Mouse (Mus musculus) midbrain, embryonic 12.5 days (tissue): Measurements from ENCODE around the gene Fto. TPM values are rescaled to one million over a fixed set of nuclear protein-coding genes. Genes with fewer than 3 reads are reported as not detected.

Experiments
- ATAC-seq: fragments of 200-750 bp; cut with Nextera tagmentation; 2 replicates; pipeline ENCODE4 v1.8.0; 2017; ENCODE audit warnings: low read depth, moderate TSS enrichment, moderate library complexity; ENCODE audit not compliant: low FRiP score
- H3K27ac ChIP-seq: fragments of 300-500 bp; sonication (generic); replicated peaks from 2 replicates; pipeline ENCODE4 v1.5.1; 2016; ENCODE audit warnings: mild to moderate bottlenecking
- H3K27me3 ChIP-seq: fragments of 300-500 bp; sonication (generic); 2 replicates; pipeline ENCODE4 v1.6.1; 2016; ENCODE audit warnings: mild to moderate bottlenecking
- H3K36me3 ChIP-seq: fragments of 300-500 bp; sonication (generic); 2 replicates; pipeline ENCODE4 v1.6.1; 2016
- H3K4me1 ChIP-seq: fragments of 300-500 bp; sonication (generic); 2 replicates; pipeline ENCODE4 v1.6.1; 2016
- H3K4me2 ChIP-seq: fragments of 300-500 bp; sonication (generic); replicated peaks from 2 replicates; pipeline ENCODE4 v1.6.1; 2016; ENCODE audit warnings: mild to moderate bottlenecking, moderate library complexity
- H3K4me3 ChIP-seq: fragments of 300-500 bp; sonication (generic); 2 replicates; pipeline ENCODE4 v1.5.1; 2016; ENCODE audit warnings: mild to moderate bottlenecking
- H3K9ac ChIP-seq: fragments of 300-500 bp; sonication (generic); replicated peaks from 2 replicates; pipeline ENCODE4 v1.6.1; 2016; ENCODE audit warnings: mild to moderate bottlenecking, moderate library complexity
- H3K9me3 ChIP-seq: fragments of 300-500 bp; sonication (generic); 2 replicates; pipeline ENCODE4 v1.6.1; 2016; ENCODE audit warnings: mild to moderate bottlenecking
- WGBS: fragments of 180-500 bp; shearing (Covaris S2); methylation state at CpG from one replicate; pipeline ENCODE4 v1.1.7; 2016; 5-methylcytosine and 5-hydroxymethylcytosine counted together
- polyA plus RNA-seq: library from polyadenylated mRNA; unstranded; fragments of >200 nt; fragmentation: Nextera tagmentation; extraction: Ambion mirVana; gene quantifications from 2 replicates; pipeline ENCODE4 v1.2.1, GENCODE M21; 2016

Fto gene
- polyA plus RNA-seq, 1 experiment from 2014 or later = 115 TPM

GRCm38 (mm10) chr8:91528967-91529366, 215.6 kb downstream of the Fto start:
- ATAC-seq = no peak
- H3K4me3 ChIP-seq = no peak overlapping the region
- H3K27me3 ChIP-seq = peaks cover 76% of the 10 kb centered on the region
- no peak overlapping the region for H3K9ac ChIP-seq
- no peaks in the 10 kb centered on the region for H3K36me3 ChIP-seq
- no peaks in the 10 kb centered on the region for H3K9me3 ChIP-seq
- H3K27ac ChIP-seq = no peak overlapping the region
- H3K4me2 ChIP-seq = no peak overlapping the region
- WGBS = 90% methylated on average over 2 of the region's 2 CpGs
- peaks cover 43% of the 10 kb centered on the region for H3K4me1 ChIP-seq

DNA sequence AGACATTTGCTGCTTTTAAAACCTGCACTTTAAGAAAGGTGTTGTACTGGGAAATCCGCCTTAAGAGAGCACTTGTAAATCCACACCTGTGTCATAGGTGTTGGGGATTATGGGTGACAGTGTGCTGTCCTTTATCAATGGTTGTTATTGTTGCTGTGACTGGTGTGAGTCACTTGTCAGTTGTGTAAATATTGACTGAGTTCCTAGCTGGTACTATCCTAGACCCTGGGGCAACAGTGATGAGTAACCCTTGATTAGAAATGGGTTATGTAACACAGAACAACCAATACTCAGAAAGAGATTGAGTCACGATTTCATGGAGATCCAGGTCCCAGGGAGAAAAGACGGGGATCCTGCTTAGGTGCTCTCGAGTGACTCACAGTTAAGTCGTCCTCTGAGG, 216.4 kb downstream of the Fto start:
- Histone ChIP-seq H3K27ac (no peak overlapping the region), H3K4me2 (no peak overlapping the region), H3K9ac (no peak overlapping the region), H3K4me3 (no peak overlapping the region), H3K9me3 (no peaks in the 10 kb centered on the region), H3K36me3 (no peaks in the 10 kb centered on the region), H3K4me1 (peaks cover 38% of the 10 kb centered on the region), H3K27me3 (peaks cover 75% of the 10 kb centered on the region)
- ATAC-seq = no peak
- 88% methylated on average over 5 of the region's 5 CpGs for WGBS

DNA sequence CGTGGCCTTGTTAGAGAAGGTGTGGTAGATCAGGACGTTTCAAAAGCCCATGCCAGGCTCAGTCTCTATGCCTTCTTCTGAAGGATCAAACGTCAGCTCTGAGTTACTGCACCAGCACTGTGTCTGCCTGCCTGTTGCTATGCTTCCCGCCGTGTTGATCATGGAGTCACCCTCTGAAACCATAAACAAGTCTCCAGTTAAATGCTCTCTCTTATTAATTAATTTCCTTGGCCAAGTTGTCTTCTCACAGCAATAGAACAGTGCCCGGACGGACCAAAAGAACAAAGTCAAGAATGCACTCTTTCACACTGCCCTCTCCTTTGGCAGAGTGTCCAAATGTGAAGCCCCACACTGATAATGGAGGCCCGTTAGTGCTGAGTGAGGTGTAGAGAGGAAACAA, 217.3 kb downstream of the Fto start:
- Histone ChIP-seq H3K36me3 (no peaks in the 10 kb centered on the region), H3K27me3 (peaks cover 75% of the 10 kb centered on the region), H3K9me3 (no peaks in the 10 kb centered on the region), H3K27ac (no peak overlapping the region), H3K4me3 (no peak overlapping the region), H3K9ac (no peak overlapping the region), H3K4me2 (no peak overlapping the region), H3K4me1 (peaks cover 28% of the 10 kb centered on the region)
- 81% methylated on average over 8 of the region's 8 CpGs for WGBS
- ATAC-seq = no peak

GRCm38 (mm10) chr8:91531971-91532370, 218.6 kb downstream of the Fto start:
- H3K4me3 ChIP-seq = no peak overlapping the region
- H3K9ac ChIP-seq = no peak overlapping the region
- H3K4me1 ChIP-seq = peaks cover 22% of the 10 kb centered on the region
- no peaks in the 10 kb centered on the region for H3K9me3 ChIP-seq
- 25% methylated on average over 8 of the region's 8 CpGs for WGBS
- H3K27ac ChIP-seq = no peak overlapping the region
- peaks cover 67% of the 10 kb centered on the region for H3K27me3 ChIP-seq
- H3K36me3 ChIP-seq = no peaks in the 10 kb centered on the region
- 0 out of 2 replicates have a peak, but pooled peaks have one; percentile 19 for ATAC-seq
- no peak overlapping the region for H3K4me2 ChIP-seq

DNA sequence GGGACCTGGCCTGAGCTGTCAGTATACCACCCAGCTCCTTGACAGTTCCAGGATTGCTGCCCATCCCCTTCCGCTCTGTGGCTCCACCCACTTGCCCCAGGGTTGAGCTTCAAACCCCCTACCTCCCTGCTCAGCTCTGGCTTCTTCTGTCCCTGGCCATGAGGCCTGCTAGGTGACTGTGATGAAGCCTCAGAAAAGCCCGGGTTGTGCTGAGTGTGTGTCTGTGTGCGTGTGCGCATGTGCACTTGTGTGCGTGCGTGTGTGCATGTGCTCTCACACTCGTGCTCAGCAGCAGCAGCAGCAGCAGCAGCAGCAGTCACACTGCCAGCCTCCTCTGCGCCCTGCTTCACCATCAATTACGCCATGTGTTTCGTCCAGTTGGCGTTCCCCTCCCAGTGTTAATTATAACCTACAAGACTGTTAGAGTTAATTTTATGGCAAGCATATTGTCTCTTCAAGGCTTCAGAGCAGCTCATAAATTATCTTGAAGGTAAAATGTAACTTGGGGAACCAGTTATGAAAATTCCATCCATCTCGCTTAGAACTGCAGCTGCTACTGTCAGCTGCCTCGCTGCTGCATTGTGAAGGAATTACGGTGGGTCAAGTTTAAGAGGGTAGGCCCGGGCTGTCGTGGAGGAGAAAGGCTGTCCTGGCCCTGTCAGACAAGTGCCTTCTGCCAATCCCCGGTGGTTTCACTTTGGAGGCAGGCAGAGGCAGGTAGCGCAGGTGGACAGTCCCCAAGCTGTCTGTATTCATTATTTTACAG, 219.5 kb downstream of the Fto start:
- no peaks in the 10 kb centered on the region for H3K9me3 ChIP-seq
- H3K4me3 ChIP-seq = no peak overlapping the region
- no peak overlapping the region for H3K9ac ChIP-seq
- no peak overlapping the region for H3K27ac ChIP-seq
- peaks cover 29% of the 10 kb centered on the region for H3K4me1 ChIP-seq
- H3K27me3 ChIP-seq = peaks cover 58% of the 10 kb centered on the region
- H3K36me3 ChIP-seq = no peaks in the 10 kb centered on the region
- H3K4me2 ChIP-seq = no peak overlapping the region
- 66% methylated on average over 18 of the region's 18 CpGs for WGBS
- ATAC-seq = 0 out of 2 replicates have a peak, but pooled peaks have one; percentile 49

DNA sequence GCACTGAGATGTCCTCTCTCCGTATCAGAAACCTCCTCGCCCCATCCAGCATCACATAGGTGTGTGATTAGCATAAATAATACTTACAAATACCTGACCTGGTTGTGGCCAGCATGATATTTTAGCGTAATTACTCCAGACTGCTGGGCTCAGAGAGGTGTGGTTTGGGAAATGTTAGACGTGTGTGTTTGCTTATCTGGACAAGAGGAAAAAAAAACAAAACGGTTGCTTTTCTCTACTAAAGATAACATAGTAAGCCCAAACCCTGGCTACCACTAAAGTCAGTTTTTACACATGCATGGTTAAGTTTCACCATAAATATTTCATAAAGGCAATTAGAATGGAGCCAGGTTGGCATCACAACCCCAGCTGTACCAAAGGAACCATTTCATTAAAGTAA, 221.4 kb downstream of the Fto start:
- 82% methylated on average over 5 of the region's 5 CpGs for WGBS
- ATAC-seq = no peak
- peaks cover 32% of the 10 kb centered on the region for H3K4me1 ChIP-seq

GRCm38 (mm10) chr8:91538109-91538508, 224.8 kb downstream of the Fto start:
- no peak for ATAC-seq
- H3K4me2 ChIP-seq = no peak overlapping the region
- 73% methylated on average over 9 of the region's 9 CpGs for WGBS
- H3K9ac ChIP-seq = no peak overlapping the region
- H3K27ac ChIP-seq = no peak overlapping the region
- no peak overlapping the region for H3K4me3 ChIP-seq
- peaks cover 22% of the 10 kb centered on the region for H3K4me1 ChIP-seq
- peaks cover 23% of the 10 kb centered on the region for H3K27me3 ChIP-seq
- H3K36me3 ChIP-seq = no peaks in the 10 kb centered on the region
- H3K9me3 ChIP-seq = no peaks in the 10 kb centered on the region

More for the DNA sequence above, 221.4 kb downstream of the Fto start:
- no peak overlapping the region for H3K4me2 ChIP-seq
- no peak overlapping the region for H3K4me3 ChIP-seq
- H3K27ac ChIP-seq = no peak overlapping the region
- H3K9me3 ChIP-seq = no peaks in the 10 kb centered on the region
- peaks cover 45% of the 10 kb centered on the region for H3K27me3 ChIP-seq
- no peak overlapping the region for H3K9ac ChIP-seq
- H3K36me3 ChIP-seq = no peaks in the 10 kb centered on the region

- no peaks in the 10 kb centered on the region for H3K9me3 ChIP-seq
- H3K27ac ChIP-seq = no peak overlapping the region
- ATAC-seq = no peak
- peaks cover 16% of the 10 kb centered on the region for H3K4me1 ChIP-seq
- WGBS = 85% methylated on average over 5 of the region's 5 CpGs
- H3K4me3 ChIP-seq = no peak overlapping the region
- H3K9ac ChIP-seq = no peak overlapping the region
- no peaks in the 10 kb centered on the region for H3K36me3 ChIP-seq
- peaks cover 16% of the 10 kb centered on the region for H3K27me3 ChIP-seq
- no peak overlapping the region for H3K4me2 ChIP-seq
These were observed 225.6 kb downstream of the Fto start for GRCm38 (mm10) chr8:91538892-91539291.

DNA sequence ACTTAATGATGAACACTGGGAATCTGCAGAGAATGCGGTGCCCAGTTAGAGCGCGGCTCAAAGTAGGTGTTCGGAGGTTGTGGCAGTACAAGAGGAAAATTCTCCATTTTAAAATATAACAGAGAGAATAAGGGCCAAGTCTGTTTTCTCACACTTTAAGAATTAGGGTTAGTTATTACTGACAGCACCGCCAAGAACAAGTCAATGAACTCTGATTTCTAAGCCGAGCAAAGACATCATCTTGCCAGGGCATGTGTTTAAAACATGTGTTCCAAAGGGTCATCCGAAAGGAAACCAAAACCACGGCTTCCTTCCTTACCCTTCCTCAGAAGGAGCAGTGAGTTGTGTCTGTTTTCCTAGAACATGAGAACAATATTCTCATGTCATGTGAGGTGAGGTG, 226.3 kb downstream of the Fto start:
- 90% methylated on average over 8 of the region's 8 CpGs for WGBS
- H3K27ac ChIP-seq = no peak overlapping the region
- no peaks in the 10 kb centered on the region for H3K36me3 ChIP-seq
- peaks cover 13% of the 10 kb centered on the region for H3K4me1 ChIP-seq
- H3K4me3 ChIP-seq = no peak overlapping the region
- H3K9me3 ChIP-seq = no peaks in the 10 kb centered on the region
- no peak overlapping the region for H3K9ac ChIP-seq
- no peak overlapping the region for H3K4me2 ChIP-seq
- peaks cover 9% of the 10 kb centered on the region; the same call in 1 of the 2 replicates for H3K27me3 ChIP-seq
- ATAC-seq = no peak

GRCm38 (mm10) chr8:91541229-91541628, 227.9 kb downstream of the Fto start:
- Histone ChIP-seq H3K9me3 (no peaks in the 10 kb centered on the region), H3K9ac (no peak overlapping the region), H3K4me2 (no peak overlapping the region), H3K27ac (no peak overlapping the region), H3K4me1 (peaks cover 11% of the 10 kb centered on the region), H3K36me3 (no peaks in the 10 kb centered on the region), H3K4me3 (no peak overlapping the region), H3K27me3 (peaks cover 8% of the 10 kb centered on the region; the same call in 1 of the 2 replicates)
- WGBS = 82% methylated on average over 3 of the region's 3 CpGs
- no peak for ATAC-seq

- WGBS = 97% methylated on average over 3 of the region's 3 CpGs
- no peak overlapping the region for H3K4me3 ChIP-seq
- H3K27ac ChIP-seq = no peak overlapping the region
- H3K4me1 ChIP-seq = no peaks in the 10 kb centered on the region
- H3K9me3 ChIP-seq = no peaks in the 10 kb centered on the region
- no peak overlapping the region for H3K9ac ChIP-seq
- H3K27me3 ChIP-seq = no peaks in the 10 kb centered on the region
- no peak for ATAC-seq
- H3K4me2 ChIP-seq = no peak overlapping the region
- H3K36me3 ChIP-seq = no peaks in the 10 kb centered on the region
These were observed 232.2 kb downstream of the Fto start for GRCm38 (mm10) chr8:91545561-91545960.

- no peak for ATAC-seq
- peaks cover 10% of the 10 kb centered on the region for H3K4me1 ChIP-seq
- H3K27me3 ChIP-seq = no peaks in the 10 kb centered on the region
- no peak overlapping the region for H3K4me2 ChIP-seq
- WGBS = 55% methylated on average over 8 of the region's 8 CpGs
- H3K36me3 ChIP-seq = no peaks in the 10 kb centered on the region
- H3K9me3 ChIP-seq = no peaks in the 10 kb centered on the region
- H3K27ac ChIP-seq = no peak overlapping the region
- no peak overlapping the region for H3K4me3 ChIP-seq
- no peak overlapping the region for H3K9ac ChIP-seq
These were observed 233.3 kb downstream of the Fto start for GRCm38 (mm10) chr8:91546599-91546998.

GRCm38 (mm10) chr8:91550131-91550530, 236.8 kb downstream of the Fto start:
- no peaks in the 10 kb centered on the region for H3K9me3 ChIP-seq
- H3K4me1 ChIP-seq = peaks cover 28% of the 10 kb centered on the region
- no peak for ATAC-seq
- no peak overlapping the region for H3K4me3 ChIP-seq
- H3K4me2 ChIP-seq = no peak overlapping the region
- 90% methylated on average over 1 of the region's 1 CpGs for WGBS
- H3K27me3 ChIP-seq = no peaks in the 10 kb centered on the region
- no peak overlapping the region for H3K27ac ChIP-seq
- no peaks in the 10 kb centered on the region for H3K36me3 ChIP-seq
- no peak overlapping the region for H3K9ac ChIP-seq
